Mouse (Mus musculus): ENCODE results near the gene Slamf1.

Slamf1 gene

DNA sequence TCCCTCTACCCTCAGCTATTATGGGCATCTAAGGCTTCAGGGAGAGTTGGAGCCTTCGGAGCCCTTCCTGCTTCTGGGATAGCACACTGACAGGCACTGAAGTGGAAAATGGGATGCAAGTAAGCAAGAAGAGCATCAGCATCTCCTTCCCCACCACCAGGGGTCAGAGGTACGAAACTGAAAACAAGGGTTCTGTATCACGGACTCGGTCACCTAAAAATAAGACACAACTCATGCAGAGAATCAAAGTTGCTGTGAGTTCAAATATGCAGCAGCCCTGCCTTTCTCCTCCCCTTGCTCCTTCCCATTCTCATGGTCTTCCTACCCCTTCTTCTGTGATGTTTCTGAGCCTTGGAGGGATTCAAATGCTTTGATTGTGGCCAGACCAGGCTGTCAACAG, 58.5 kb downstream of the Slamf1 start:
- H3K4me3 ChIP-seq (replicated peaks; ENCODE audit: low read length), result no peak overlapping the region
- 0 out of 2 replicates have a peak, but pooled peaks cover 6% of the 10 kb centered on the region for H3K4me1 ChIP-seq (replicated peaks; ENCODE audit: low read depth, low read length)
- H3K36me3 ChIP-seq (ENCODE audit: insufficient read depth, low read length), result no peaks in the 10 kb centered on the region
- H3K27me3 ChIP-seq (ENCODE audit: insufficient read depth, low read length), result no peaks in the 10 kb centered on the region
- H3K9me3 ChIP-seq (ENCODE audit: low read length), result no peaks in the 10 kb centered on the region
- TF ChIP-seq POU5F1 (IDR thresholded peaks at IDR 0.05; ENCODE audit: borderline replicate concordance, low read length) (no peak), CTCF (conservative IDR thresholded peaks at IDR 0.05; ENCODE audit: low read length) (peak; percentile 36)

DNA sequence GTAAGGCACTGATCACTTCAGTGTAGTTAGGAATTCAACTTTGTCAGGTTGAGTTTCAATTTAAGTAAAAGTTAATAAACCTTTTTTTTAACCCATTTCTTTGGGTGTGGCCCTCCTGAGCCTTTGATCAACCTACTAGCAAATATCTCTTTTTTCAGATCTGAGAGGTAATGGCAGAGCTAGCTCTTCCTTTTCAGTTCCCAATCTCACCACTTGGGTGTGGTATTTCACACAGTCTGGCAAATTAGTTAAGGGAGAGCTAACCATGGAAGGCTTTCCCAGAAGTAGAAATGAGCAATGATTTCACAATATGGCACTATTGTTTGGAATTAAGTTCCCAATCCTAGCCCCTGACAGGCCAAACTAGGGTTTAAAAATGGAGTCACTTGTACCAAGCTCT, 59.2 kb downstream of the Slamf1 start:
- no peak for TF ChIP-seq POU5F1 (IDR thresholded peaks at IDR 0.05; ENCODE audit: borderline replicate concordance, low read length)
- TF ChIP-seq CTCF (conservative IDR thresholded peaks at IDR 0.05; ENCODE audit: low read length), result peak; percentile 47
- Histone ChIP-seq H3K4me3 (replicated peaks; ENCODE audit: low read length) (no peak overlapping the region), H3K27me3 (ENCODE audit: insufficient read depth, low read length) (no peaks in the 10 kb centered on the region), H3K9me3 (ENCODE audit: low read length) (no peaks in the 10 kb centered on the region), H3K36me3 (ENCODE audit: insufficient read depth, low read length) (no peaks in the 10 kb centered on the region), H3K4me1 (replicated peaks; ENCODE audit: low read depth, low read length) (0 out of 2 replicates have a peak, but pooled peaks cover 4% of the 10 kb centered on the region)

DNA sequence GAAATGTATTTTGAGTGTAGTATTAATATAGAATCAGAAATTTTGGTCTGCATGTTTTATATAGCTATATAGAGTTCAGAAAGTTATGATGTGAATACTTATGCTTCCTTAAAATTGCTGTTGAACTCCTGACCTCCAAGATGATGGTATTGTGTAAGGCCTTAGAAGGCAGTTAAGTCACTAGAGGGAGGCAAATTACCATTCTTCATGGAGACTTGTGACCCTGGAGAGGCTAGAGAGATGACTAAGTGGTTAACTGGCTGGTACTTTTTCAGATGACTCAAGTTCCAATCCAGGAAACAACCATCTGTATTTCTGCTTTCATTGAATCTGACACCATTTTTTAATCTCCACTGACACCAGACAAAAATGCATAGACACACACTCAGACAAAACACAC, 60.7 kb downstream of the Slamf1 start:
- Histone ChIP-seq H3K27me3 (ENCODE audit: insufficient read depth, low read length) (no peaks in the 10 kb centered on the region), H3K4me3 (replicated peaks; ENCODE audit: low read length) (no peak overlapping the region), H3K9me3 (ENCODE audit: low read length) (no peaks in the 10 kb centered on the region), H3K36me3 (ENCODE audit: insufficient read depth, low read length) (no peaks in the 10 kb centered on the region), H3K4me1 (replicated peaks; ENCODE audit: low read depth, low read length) (no peaks in the 10 kb centered on the region)
- TF ChIP-seq POU5F1 (IDR thresholded peaks at IDR 0.05; ENCODE audit: borderline replicate concordance, low read length), result no peak
- TF ChIP-seq NANOG (IDR thresholded peaks at IDR 0.05; ENCODE audit: borderline replicate concordance, low read length), result no peak
- TF ChIP-seq CTCF (conservative IDR thresholded peaks at IDR 0.05; ENCODE audit: low read length), result no peak

DNA sequence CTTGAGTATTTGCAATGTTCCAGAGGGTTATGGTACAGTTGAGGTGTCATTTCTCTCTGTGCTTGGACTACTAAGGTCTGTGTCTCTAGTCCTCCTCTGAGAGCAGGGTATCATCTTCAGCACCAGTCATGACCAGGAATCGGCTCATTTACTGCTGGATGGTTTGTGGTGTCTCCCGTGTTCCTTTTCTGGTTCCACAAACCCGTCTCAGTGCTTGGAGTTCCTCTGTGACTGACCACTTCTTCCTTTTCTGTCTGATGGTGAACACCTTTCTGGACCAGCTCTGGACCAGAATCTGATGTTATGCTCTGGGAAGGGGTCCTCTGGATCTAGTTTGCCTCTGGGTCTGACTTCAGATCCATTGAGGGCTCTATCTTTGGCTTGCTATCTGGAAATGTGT, 72.6 kb downstream of the Slamf1 start, which contains the start of gene Cd84:
Cd84 (plus strand) TSS at position 210 of the 400 bp plus-strand sequence.
- no peak for TF ChIP-seq CTCF (conservative IDR thresholded peaks at IDR 0.05; ENCODE audit: low read length)
- TF ChIP-seq NANOG (IDR thresholded peaks at IDR 0.05; ENCODE audit: borderline replicate concordance, low read length), result no peak
- TF ChIP-seq POU5F1 (IDR thresholded peaks at IDR 0.05; ENCODE audit: borderline replicate concordance, low read length), result no peak
- no peaks in the 10 kb centered on the region for H3K36me3 ChIP-seq (ENCODE audit: insufficient read depth, low read length)
- no peak within 1 kb of the TSS for H3K4me3 ChIP-seq (replicated peaks; ENCODE audit: low read length)
- H3K27me3 ChIP-seq (ENCODE audit: insufficient read depth, low read length), result no peaks in the 10 kb centered on the region
- no peaks in the 10 kb centered on the region for H3K4me1 ChIP-seq (replicated peaks; ENCODE audit: low read depth, low read length)
- H3K9me3 ChIP-seq (ENCODE audit: low read length), result peaks cover 54% of the 10 kb centered on the region

DNA sequence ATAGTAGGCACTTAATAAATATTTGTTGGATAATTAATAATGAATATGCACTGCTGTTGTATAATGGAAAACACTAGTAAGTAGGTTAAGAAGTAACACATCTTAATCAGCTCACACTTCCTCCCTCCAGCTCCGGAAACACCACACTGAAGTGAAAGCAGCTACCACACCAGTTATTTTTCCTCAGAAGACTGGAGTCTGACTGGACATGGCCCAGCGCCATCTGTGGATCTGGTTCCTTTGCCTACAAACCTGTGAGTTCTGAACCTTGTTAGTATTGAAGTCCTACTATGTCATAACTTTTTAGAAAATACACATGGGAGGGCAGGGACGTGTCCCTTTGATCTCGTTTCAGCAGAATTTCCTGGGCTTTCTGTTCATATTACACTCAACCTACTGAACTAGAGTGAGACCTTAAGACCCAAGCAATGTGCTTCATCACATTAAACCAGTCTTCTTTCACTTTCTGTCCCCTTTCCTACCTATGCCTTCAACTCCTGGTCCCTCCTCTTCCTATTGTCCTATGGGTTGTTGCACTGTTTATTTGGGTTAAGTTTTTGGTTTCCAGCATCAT, 73.6 kb downstream of the Slamf1 start:
- Histone ChIP-seq H3K4me1 (replicated peaks; ENCODE audit: low read depth, low read length) (no peaks in the 10 kb centered on the region), H3K9me3 (ENCODE audit: low read length) (peaks cover 52% of the 10 kb centered on the region)

DNA sequence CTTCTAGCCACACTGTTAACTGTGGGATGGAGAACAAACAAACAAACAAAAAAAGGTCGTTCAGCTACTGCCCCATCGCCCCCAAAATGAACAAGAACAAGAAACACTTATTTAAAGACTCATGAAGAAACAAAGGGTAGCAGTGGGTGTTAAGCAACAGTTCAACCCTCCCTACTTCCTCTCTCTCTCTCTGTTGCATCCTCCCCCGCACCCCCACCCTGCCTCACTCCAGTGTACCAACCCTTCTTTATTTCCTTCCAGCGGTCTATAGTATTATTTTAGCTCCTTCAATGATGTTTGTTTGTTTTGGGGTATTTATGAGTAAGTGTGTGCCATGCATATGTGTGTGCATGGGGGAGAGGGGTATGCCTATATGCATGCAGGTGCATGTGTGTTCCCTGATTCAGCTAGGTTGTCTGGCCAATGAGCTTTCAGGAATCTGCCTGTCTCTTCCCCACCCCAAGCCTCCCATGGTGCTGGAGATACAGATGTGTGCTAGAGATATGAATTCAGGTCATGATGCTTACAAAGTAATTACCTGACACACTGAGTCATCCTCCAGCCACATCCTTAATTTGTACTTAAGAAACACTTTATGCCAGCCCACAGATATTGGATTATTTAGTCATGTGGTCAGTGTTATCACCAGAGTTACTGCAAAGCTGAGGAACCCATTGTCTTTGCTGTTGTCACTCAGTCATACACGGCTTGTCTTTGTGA, 78.3 kb downstream of the Slamf1 start:
- TF ChIP-seq POU5F1 (IDR thresholded peaks at IDR 0.05; ENCODE audit: borderline replicate concordance, low read length), result no peak
- TF ChIP-seq NANOG (IDR thresholded peaks at IDR 0.05; ENCODE audit: borderline replicate concordance, low read length), result no peak
- TF ChIP-seq CTCF (conservative IDR thresholded peaks at IDR 0.05; ENCODE audit: low read length), result no peak
- H3K4me1 ChIP-seq (replicated peaks; ENCODE audit: low read depth, low read length), result no peaks in the 10 kb centered on the region
- no peak overlapping the region for H3K4me3 ChIP-seq (replicated peaks; ENCODE audit: low read length)
- H3K9me3 ChIP-seq (ENCODE audit: low read length), result peaks cover 25% of the 10 kb centered on the region
- H3K27me3 ChIP-seq (ENCODE audit: insufficient read depth, low read length), result no peaks in the 10 kb centered on the region
- no peaks in the 10 kb centered on the region for H3K36me3 ChIP-seq (ENCODE audit: insufficient read depth, low read length)

More for the DNA sequence above, 73.6 kb downstream of the Slamf1 start:
- no peaks in the 10 kb centered on the region for H3K27me3 ChIP-seq (ENCODE audit: insufficient read depth, low read length)
- H3K36me3 ChIP-seq (ENCODE audit: insufficient read depth, low read length), result no peaks in the 10 kb centered on the region
- TF ChIP-seq POU5F1 (IDR thresholded peaks at IDR 0.05; ENCODE audit: borderline replicate concordance, low read length) (no peak), CTCF (conservative IDR thresholded peaks at IDR 0.05; ENCODE audit: low read length) (no peak), NANOG (IDR thresholded peaks at IDR 0.05; ENCODE audit: borderline replicate concordance, low read length) (no peak)
- H3K4me3 ChIP-seq (replicated peaks; ENCODE audit: low read length), result no peak overlapping the region

DNA sequence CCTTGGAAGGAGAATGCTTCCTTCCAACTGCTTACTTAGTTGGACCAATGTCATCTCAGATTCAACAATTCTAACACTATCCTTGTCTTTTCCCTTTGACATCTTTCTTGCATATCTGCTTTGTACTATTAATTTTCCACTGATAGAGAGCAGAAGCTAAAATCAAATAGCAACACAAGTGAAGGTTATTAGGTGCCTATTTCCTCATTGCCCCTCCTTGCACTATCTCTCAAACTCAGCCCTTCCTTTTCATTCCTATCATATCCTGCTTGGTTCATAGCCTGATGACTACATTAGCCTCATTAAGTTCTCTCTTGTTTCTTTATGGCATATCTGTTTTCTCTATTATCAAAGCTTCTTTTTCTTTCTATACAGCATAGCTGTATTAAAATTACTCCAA, 81.3 kb downstream of the Slamf1 start:
- H3K27me3 ChIP-seq (ENCODE audit: insufficient read depth, low read length), result no peaks in the 10 kb centered on the region
- H3K4me3 ChIP-seq (replicated peaks; ENCODE audit: low read length), result no peak overlapping the region
- TF ChIP-seq NANOG (IDR thresholded peaks at IDR 0.05; ENCODE audit: borderline replicate concordance, low read length), result no peak
- TF ChIP-seq CTCF (conservative IDR thresholded peaks at IDR 0.05; ENCODE audit: low read length), result no peak
- TF ChIP-seq POU5F1 (IDR thresholded peaks at IDR 0.05; ENCODE audit: borderline replicate concordance, low read length), result no peak
- H3K36me3 ChIP-seq (ENCODE audit: insufficient read depth, low read length), result no peaks in the 10 kb centered on the region
- H3K4me1 ChIP-seq (replicated peaks; ENCODE audit: low read depth, low read length), result no peaks in the 10 kb centered on the region
- H3K9me3 ChIP-seq (ENCODE audit: low read length), result peaks cover 29% of the 10 kb centered on the region

DNA sequence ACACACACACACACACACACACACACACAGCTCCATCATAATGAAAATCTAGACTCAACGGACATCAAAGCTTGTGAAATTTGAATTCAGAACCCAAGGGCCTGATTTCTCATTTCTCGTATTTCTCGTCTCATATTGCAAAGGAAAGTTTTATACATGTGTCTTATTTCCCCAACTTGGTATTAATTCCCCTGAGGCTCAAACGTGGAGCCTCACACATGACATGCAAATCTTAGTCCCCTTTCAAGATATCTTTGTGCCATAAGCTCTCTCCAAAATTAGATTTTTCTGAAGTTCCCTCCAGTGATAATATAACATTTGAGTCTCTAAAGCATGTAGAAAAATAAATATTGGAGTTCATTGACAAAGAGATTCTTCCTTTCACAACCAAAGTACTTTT, 81.8 kb downstream of the Slamf1 start:
- Histone ChIP-seq H3K4me3 (replicated peaks; ENCODE audit: low read length) (no peak overlapping the region), H3K4me1 (replicated peaks; ENCODE audit: low read depth, low read length) (no peaks in the 10 kb centered on the region), H3K27me3 (ENCODE audit: insufficient read depth, low read length) (no peaks in the 10 kb centered on the region), H3K36me3 (ENCODE audit: insufficient read depth, low read length) (no peaks in the 10 kb centered on the region), H3K9me3 (ENCODE audit: low read length) (peaks cover 29% of the 10 kb centered on the region)
- TF ChIP-seq CTCF (conservative IDR thresholded peaks at IDR 0.05; ENCODE audit: low read length) (no peak), POU5F1 (IDR thresholded peaks at IDR 0.05; ENCODE audit: borderline replicate concordance, low read length) (no peak), NANOG (IDR thresholded peaks at IDR 0.05; ENCODE audit: borderline replicate concordance, low read length) (no peak)
